In the genomic region with DNA sequence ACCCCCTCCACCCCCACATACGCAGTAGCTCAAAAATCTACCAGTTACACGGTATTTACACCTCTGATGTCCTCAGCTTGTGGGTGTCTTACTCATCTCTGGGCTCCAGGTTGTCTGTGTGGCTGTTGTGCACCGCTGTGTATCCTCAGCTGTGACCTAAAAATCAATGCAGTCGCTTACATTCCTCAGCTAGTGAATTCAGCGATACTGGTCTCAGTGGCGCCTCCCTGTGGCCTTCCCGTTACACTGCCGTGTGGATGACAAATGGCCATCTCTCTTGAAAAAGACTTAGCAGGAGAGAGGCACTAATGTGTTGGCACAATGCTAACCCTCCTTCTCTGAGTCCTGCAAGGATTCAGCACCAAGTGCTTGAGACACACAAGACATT, we compare ENCODE assay signal across 8 mouse cellular contexts.
A peak's percentile ranks its signal among the peaks of the same experiment; 100 is the strongest.
DNase-seq lines count a peak whose midpoint lies in the region; ATAC-seq and TF ChIP-seq lines count a peak whose summit lies in the region.

No protein-coding gene starts in this region.

- H3K4me2 ChIP-seq in heart, embryonic 11.5 days: no peak overlapping the region

- no peak for TF ChIP-seq POLR2A in cortical plate, adult 2 months (IDR thresholded peaks at IDR 0.05; ENCODE audit: extremely low read depth, insufficient read depth, low read length)
- TF ChIP-seq POLR2A in small intestine, adult 2 months (IDR thresholded peaks at IDR 0.05; ENCODE audit: low read depth, low read length): no peak

- no peak overlapping the region for H3K9ac ChIP-seq in heart, embryonic 11.5 days (ENCODE audit: low read depth, low read length)

- intact Hi-C loops in heart, postnatal 10 days (cut with DNase I): loop anchor here (5.0 kb wide), 2 partner anchors 195 to 270 kb away; partner anchors contain the start of gene Chst11

- H3K9me3 ChIP-seq in heart, embryonic 11.5 days (replicated peaks; ENCODE audit: control insufficient read depth, low read length): no peaks in the 10 kb centered on the region

- ATAC-seq in heart, embryonic 11.5 days (replicated peaks; ENCODE audit: insufficient number of reproducible peaks, low FRiP score, low TSS enrichment): no peak

- H3K4me3 ChIP-seq in heart, embryonic 11.5 days (ENCODE audit: low read depth, low read length): no peak overlapping the region
- H3K4me3 ChIP-seq in cortical plate, adult 2 months (ENCODE audit: insufficient read depth, low read length): no peak overlapping the region
- no peak overlapping the region for H3K4me3 ChIP-seq in small intestine, adult 2 months (ENCODE audit: low read depth, low read length)

- H3K27me3 ChIP-seq in heart, embryonic 11.5 days (ENCODE audit: control insufficient read depth, insufficient read depth, low read length): no peaks in the 10 kb centered on the region
- H3K27me3 ChIP-seq in small intestine, adult 2 months (ENCODE audit: control insufficient read depth, insufficient read depth, low read length): no peaks in the 10 kb centered on the region

- no peaks in the 10 kb centered on the region for H3K36me3 ChIP-seq in heart, embryonic 11.5 days (ENCODE audit: control insufficient read depth, insufficient read depth, low read length)
- H3K36me3 ChIP-seq in small intestine, adult 2 months (ENCODE audit: control insufficient read depth, insufficient read depth, low read length): no peaks in the 10 kb centered on the region

- peak; percentile 50 to 84 for DNase-seq in heart, postnatal 10 days
- DNase-seq in adrenal gland, adult (ENCODE audit: inconsistent age in 2 of 2, low spot score in 1 of 2): peak; percentile 74 to 92
- peak; percentile 82 for DNase-seq in gastrocnemius, postnatal 10 days
- DNase-seq in layer of hippocampus, adult 9-10 months (ENCODE audit: low spot score): peak; percentile 78
- DNase-seq in lung, postnatal 25 days (ENCODE audit: low spot score): peak; percentile 45

- no peak overlapping the region for H3K27ac ChIP-seq in heart, embryonic 11.5 days (ENCODE audit: low read depth, low read length)
- H3K27ac ChIP-seq in cortical plate, adult 2 months (ENCODE audit: insufficient read depth, low read length): peak overlapping the region; percentile 39; the same call in 1 of the 2 replicates
- no peak overlapping the region for H3K27ac ChIP-seq in small intestine, adult 2 months (ENCODE audit: insufficient read depth, low read depth, low read length)

- 44% methylated on average over 8 of the region's 8 CpGs for WGBS in heart, embryonic 11.5 days (ENCODE audit: insufficient replicate concordance)
- WGBS in small intestine, adult 2 months: 35% methylated on average over 8 of the region's 8 CpGs

- peak; percentile 73 for TF ChIP-seq CTCF in cortical plate, adult 2 months (IDR thresholded peaks at IDR 0.05; ENCODE audit: extremely low read depth, insufficient read depth, low read length)
- TF ChIP-seq CTCF in small intestine, adult 2 months (IDR thresholded peaks at IDR 0.05; ENCODE audit: extremely low read depth, insufficient read length, insufficient replicate concordance, low read depth, low read length): peak; percentile 68; the same call in 1 of the 2 replicates

- H3K4me1 ChIP-seq in heart, embryonic 11.5 days (ENCODE audit: control insufficient read depth, insufficient read depth, low read length): peaks cover 24% of the 10 kb centered on the region
- peaks cover 9% of the 10 kb centered on the region for H3K4me1 ChIP-seq in cortical plate, adult 2 months (ENCODE audit: control insufficient read depth, insufficient read depth, low read length)
- H3K4me1 ChIP-seq in small intestine, adult 2 months (ENCODE audit: control insufficient read depth, insufficient read depth, insufficient read length, low read length): no peaks in the 10 kb centered on the region; the same call in none of the 2 replicates
